Mouse (Mus musculus): ENCODE measurements around the gene Acox2.

GRCm38 (mm10) chr14:8186278-8187045 lies 72.7 kb downstream of the Acox2 start:
- no peak for TF ChIP-seq POLR2A (IDR thresholded peaks at IDR 0.05; ENCODE audit: low read depth, low read length)
- TF ChIP-seq CTCF (IDR thresholded peaks at IDR 0.05; ENCODE audit: borderline replicate concordance, insufficient read depth, low read length): no peak

Measured in embryonic fibroblast, embryonic 13.5 days (primary cell).